Mouse (Mus musculus) hindbrain, embryonic 10.5 days (tissue): Measurements from ENCODE around the gene Pgam2. TPM values are rescaled to one million over a fixed set of nuclear protein-coding genes. Genes with fewer than 3 reads are reported as not detected.

Experiments
- DNase-seq: peaks from one replicate; pipeline ENCODE4 v3.0.0-alpha.2; 2017; ENCODE audit warnings: low spot score
- H3K27ac ChIP-seq: fragments of 300-500 bp; sonication (generic); 2 replicates; pipeline ENCODE4 v1.5.1; 2016; ENCODE audit warnings: mild to moderate bottlenecking, moderate library complexity
- H3K27me3 ChIP-seq: fragments of 300-500 bp; sonication (generic); 2 replicates; pipeline ENCODE4 v1.6.1; 2016; ENCODE audit warnings: mild to moderate bottlenecking; ENCODE audit not compliant: poor library complexity, insufficient read depth, severe bottlenecking
- H3K36me3 ChIP-seq: fragments of 300-500 bp; sonication (generic); 2 replicates; pipeline ENCODE4 v1.6.1; 2016; ENCODE audit warnings: mild to moderate bottlenecking, moderate library complexity
- H3K4me1 ChIP-seq: fragments of 300-500 bp; sonication (generic); replicated peaks from 2 replicates; pipeline ENCODE4 v1.6.1; 2016; ENCODE audit warnings: mild to moderate bottlenecking
- H3K4me3 ChIP-seq: fragments of 300-500 bp; sonication (generic); 2 replicates; pipeline ENCODE4 v1.5.1; 2016; ENCODE audit warnings: mild to moderate bottlenecking, moderate library complexity
- H3K9me3 ChIP-seq: fragments of 300-500 bp; sonication (generic); 2 replicates; pipeline ENCODE4 v1.6.1; 2016; ENCODE audit warnings: mild to moderate bottlenecking, moderate library complexity
- WGBS: fragments of 180-500 bp; shearing (Covaris S2); methylation state at CpG from one replicate; pipeline ENCODE4 v1.1.7; 2016; 5-methylcytosine and 5-hydroxymethylcytosine counted together
- polyA plus RNA-seq: library from polyadenylated mRNA; unstranded; fragments of >200 nt; fragmentation: Nextera tagmentation; extraction: Ambion mirVana; gene quantifications from 2 replicates; pipeline ENCODE4 v1.2.1, GENCODE M21; 2016

Pgam2 gene
- polyA plus RNA-seq, 1 experiment from 2014 or later = 6.5 TPM

- Histone ChIP-seq H3K27ac (no peak overlapping the region), H3K4me3 (no peak overlapping the region), H3K9me3 (no peaks in the 10 kb centered on the region), H3K4me1 (peaks cover 16% of the 10 kb centered on the region), H3K27me3 (no peaks in the 10 kb centered on the region), H3K36me3 (peaks cover 50% of the 10 kb centered on the region)
- 74% methylated on average over 12 of the region's 12 CpGs for WGBS
- DNase-seq = no peak
Measured at GRCm38 (mm10) chr11:5802005-5802404, 1.5 kb downstream of the Pgam2 start.

GRCm38 (mm10) chr11:5801511-5801910, 2.0 kb downstream of the Pgam2 start:
- 94% methylated on average over 16 of the region's 16 CpGs for WGBS
- peaks cover 55% of the 10 kb centered on the region for H3K36me3 ChIP-seq
- H3K9me3 ChIP-seq = no peaks in the 10 kb centered on the region
- no peaks in the 10 kb centered on the region for H3K27me3 ChIP-seq
- no peak overlapping the region for H3K27ac ChIP-seq
- peaks cover 16% of the 10 kb centered on the region for H3K4me1 ChIP-seq
- H3K4me3 ChIP-seq = no peak overlapping the region
- no peak for DNase-seq

GRCm38 (mm10) chr11:5799621-5800490, 3.7 kb downstream of the Pgam2 start:
- H3K27me3 ChIP-seq = no peaks in the 10 kb centered on the region
- peaks cover 16% of the 10 kb centered on the region for H3K4me1 ChIP-seq
- no peak for DNase-seq
- WGBS = 94% methylated on average over 17 of the region's 17 CpGs
- no peaks in the 10 kb centered on the region for H3K9me3 ChIP-seq
- H3K36me3 ChIP-seq = peaks cover 72% of the 10 kb centered on the region
- no peak overlapping the region for H3K4me3 ChIP-seq
- no peak overlapping the region for H3K27ac ChIP-seq

- H3K27ac ChIP-seq = no peak overlapping the region
- no peaks in the 10 kb centered on the region for H3K27me3 ChIP-seq
- DNase-seq = no peak
- H3K4me3 ChIP-seq = no peak overlapping the region
- WGBS = 89% methylated on average over 5 of the region's 5 CpGs
- no peaks in the 10 kb centered on the region for H3K9me3 ChIP-seq
- H3K4me1 ChIP-seq = peaks cover 6% of the 10 kb centered on the region; the same call in 1 of the 2 replicates
- peaks cover 89% of the 10 kb centered on the region for H3K36me3 ChIP-seq
Measured at GRCm38 (mm10) chr11:5797928-5798327, 5.6 kb downstream of the Pgam2 start.

GRCm38 (mm10) chr11:5797371-5797770, 6.2 kb downstream of the Pgam2 start:
- DNase-seq = no peak

GRCm38 (mm10) chr11:5796939-5797338, 6.6 kb downstream of the Pgam2 start:
- Histone ChIP-seq H3K9me3 (no peaks in the 10 kb centered on the region), H3K27me3 (no peaks in the 10 kb centered on the region), H3K36me3 (peaks cover 98% of the 10 kb centered on the region), H3K4me3 (no peak overlapping the region), H3K4me1 (peaks cover 3% of the 10 kb centered on the region; the same call in 1 of the 2 replicates), H3K27ac (no peak overlapping the region)
- DNase-seq = no peak
- 83% methylated on average over 15 of the region's 15 CpGs for WGBS

More at GRCm38 (mm10) chr11:5797371-5797770, 6.2 kb downstream of the Pgam2 start:
- Histone ChIP-seq H3K27me3 (no peaks in the 10 kb centered on the region), H3K27ac (no peak overlapping the region), H3K9me3 (no peaks in the 10 kb centered on the region), H3K4me3 (no peak overlapping the region), H3K4me1 (peaks cover 5% of the 10 kb centered on the region; the same call in 1 of the 2 replicates), H3K36me3 (peaks cover 95% of the 10 kb centered on the region)
- WGBS = 82% methylated on average over 11 of the region's 11 CpGs

- Histone ChIP-seq H3K27me3 (no peaks in the 10 kb centered on the region), H3K27ac (no peak overlapping the region), H3K4me1 (0 out of 2 replicates have a peak, but pooled peaks cover 3% of the 10 kb centered on the region), H3K4me3 (no peak overlapping the region), H3K9me3 (no peaks in the 10 kb centered on the region), H3K36me3 (peaks cover 97% of the 10 kb centered on the region)
- WGBS = 94% methylated on average over 7 of the region's 7 CpGs
- DNase-seq = no peak
Measured at GRCm38 (mm10) chr11:5795706-5796105, 7.8 kb downstream of the Pgam2 start.

GRCm38 (mm10) chr11:5795290-5795689, 8.2 kb downstream of the Pgam2 start:
- Histone ChIP-seq H3K4me3 (no peak overlapping the region), H3K27me3 (no peaks in the 10 kb centered on the region), H3K9me3 (no peaks in the 10 kb centered on the region), H3K27ac (no peak overlapping the region), H3K36me3 (peaks cover 97% of the 10 kb centered on the region), H3K4me1 (0 out of 2 replicates have a peak, but pooled peaks cover 3% of the 10 kb centered on the region)
- no peak for DNase-seq
- WGBS = 92% methylated on average over 9 of the region's 9 CpGs

GRCm38 (mm10) chr11:5790431-5790830, 13.1 kb downstream of the Pgam2 start:
- no peaks in the 10 kb centered on the region for H3K27me3 ChIP-seq
- WGBS = 97% methylated on average over 1 of the region's 1 CpGs
- no peak for DNase-seq
- peaks cover 31% of the 10 kb centered on the region for H3K4me1 ChIP-seq
- H3K4me3 ChIP-seq = no peak overlapping the region
- H3K36me3 ChIP-seq = peaks cover 52% of the 10 kb centered on the region
- H3K9me3 ChIP-seq = no peaks in the 10 kb centered on the region
- no peak overlapping the region for H3K27ac ChIP-seq

GRCm38 (mm10) chr11:5789754-5790333, 13.7 kb downstream of the Pgam2 start:
- H3K4me3 ChIP-seq = peak overlapping the region; percentile 89
- peaks cover 46% of the 10 kb centered on the region for H3K36me3 ChIP-seq
- 88% methylated on average over 3 of the region's 3 CpGs for WGBS
- peaks cover 31% of the 10 kb centered on the region for H3K4me1 ChIP-seq
- H3K9me3 ChIP-seq = no peaks in the 10 kb centered on the region
- no peaks in the 10 kb centered on the region for H3K27me3 ChIP-seq
- DNase-seq = no peak
- H3K27ac ChIP-seq = no peak overlapping the region

GRCm38 (mm10) chr11:5789071-5789753, 14.3 kb downstream of the Pgam2 start:
- WGBS = 81% methylated on average over 6 of the region's 6 CpGs
- H3K27ac ChIP-seq = peak overlapping the region; percentile 92

GRCm38 (mm10) chr11:5788056-5789014, 15.2 kb downstream of the Pgam2 start, which contains the start of gene Dbnl:
Gene Dbnl (plus strand): TSS chr11:5788488.
- peaks cover 31% of the 10 kb centered on the region for H3K36me3 ChIP-seq
- H3K4me3 ChIP-seq = peak within 1 kb of the TSS; percentile 89
- WGBS = under 1% methylated on average over 74 of the region's 74 CpGs
- H3K27ac ChIP-seq = peak within 1 kb of the TSS; percentile 92
- no peaks in the 10 kb centered on the region for H3K27me3 ChIP-seq
- no peaks in the 10 kb centered on the region for H3K9me3 ChIP-seq
- H3K4me1 ChIP-seq = peaks cover 31% of the 10 kb centered on the region
- DNase-seq = peak; percentile 97

More at GRCm38 (mm10) chr11:5789071-5789753, 14.3 kb downstream of the Pgam2 start:
- Histone ChIP-seq H3K4me1 (peaks cover 31% of the 10 kb centered on the region), H3K4me3 (peak overlapping the region; percentile 89), H3K9me3 (no peaks in the 10 kb centered on the region), H3K27me3 (no peaks in the 10 kb centered on the region), H3K36me3 (peaks cover 40% of the 10 kb centered on the region)
- DNase-seq = no peak
